Mouse (Mus musculus) T-helper 2 cell (primary cell): ENCODE results near the gene Spn.

Experiments used
- in situ Hi-C: fragments of 300-600 bp; cut with MboI, MseI; formaldehyde crosslinking; loops from one replicate; pipeline ENCODE4 v1.15.1; 2025; ENCODE audit warnings: high pct_unique_total_duplicates

Gene Spn

DNA sequence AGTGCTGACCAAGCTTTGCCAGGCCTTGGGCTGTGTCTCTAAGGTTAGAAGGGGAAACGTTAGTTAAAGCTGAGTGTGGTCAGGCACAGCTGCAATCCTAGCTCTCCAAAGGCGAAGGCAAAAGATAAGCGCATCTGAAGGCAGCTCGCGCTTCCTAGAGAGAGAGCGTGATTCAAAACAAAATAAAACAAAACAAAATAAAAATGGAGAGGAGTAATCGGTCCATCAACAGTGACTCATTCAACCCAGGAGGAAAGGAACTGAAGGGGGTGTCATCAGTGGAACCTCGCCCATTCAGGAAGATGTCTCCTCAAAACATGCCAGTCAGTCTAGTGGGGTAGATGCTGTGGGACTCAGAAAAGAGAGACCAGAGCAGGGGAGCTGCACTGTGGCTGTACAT lies 55.4 kb downstream of the Spn start:
- in situ Hi-C loops, result no loop called here
